Mouse (Mus musculus) kidney, adult 2 months (tissue): ENCODE measurements at regions not wholly inside any gene's neighbourhood (a gene's known extent, or its start where the extent isn't known, plus 50 kb on each side); places are given as distances from the start of the nearest gene placed in this dataset.

Experiments
- CTCF ChIP-seq: fragments of 200-500 bp; conservative IDR thresholded peaks from 2 replicates; pipeline ENCODE4 v1.5.1; 2011; ENCODE audit warnings: low read depth, mild to moderate bottlenecking, control low read depth, low read length, moderate library complexity, mixed read lengths; ENCODE audit not compliant: insufficient read depth, insufficient read length
- POLR2A ChIP-seq: fragments of 200-500 bp; IDR thresholded peaks from one replicate; pipeline ENCODE4 v1.6.1; 2011; ENCODE audit warnings: low read depth, low read length, control low read depth

- TF ChIP-seq CTCF = no peak
- no peak for TF ChIP-seq POLR2A
Measured at GRCm38 (mm10) chr7:64074186-64074585, 79.4 kb upstream of the Trpm1 start.
